Mouse (Mus musculus) forebrain, postnatal 0 days (tissue): ENCODE data around the gene Tinf2. TPM values are rescaled to one million over a fixed set of nuclear protein-coding genes. Genes with fewer than 3 reads are reported as not detected.

ENCODE experiments used
- ATAC-seq: fragments of 200-750 bp; cut with Nextera tagmentation; 2 replicates; pipeline ENCODE4 v1.8.0; 2017; ENCODE audit warnings: mild to moderate bottlenecking, moderate library complexity
- DNase-seq: peaks from one replicate; pipeline ENCODE4 v3.0.0-alpha.2; 2015
- H3K27ac ChIP-seq: fragments of 300-500 bp; sonication (generic); 2 replicates; pipeline ENCODE4 v1.5.1; 2014; ENCODE audit warnings: low read depth, mild to moderate bottlenecking, antibody characterized with exemption, low read length, moderate library complexity, mixed read lengths
- H3K27me3 ChIP-seq: fragments of 300-500 bp; sonication (generic); 2 replicates; pipeline ENCODE4 v1.6.1; 2014; ENCODE audit warnings: mild to moderate bottlenecking, low read length, mixed read lengths; ENCODE audit not compliant: insufficient read depth
- H3K36me3 ChIP-seq: fragments of 300-500 bp; sonication (generic); 2 replicates; pipeline ENCODE4 v1.6.1; 2014; ENCODE audit warnings: mild to moderate bottlenecking, moderate library complexity; ENCODE audit not compliant: insufficient read depth
- H3K4me1 ChIP-seq: fragments of 300-500 bp; sonication (generic); 2 replicates; pipeline ENCODE4 v1.6.1; 2014; ENCODE audit warnings: antibody characterized with exemption; ENCODE audit not compliant: insufficient read depth
- H3K4me2 ChIP-seq: fragments of 300-500 bp; sonication (generic); 2 replicates; pipeline ENCODE4 v1.6.1; 2014; ENCODE audit warnings: low read depth, mild to moderate bottlenecking, moderate library complexity
- H3K4me3 ChIP-seq: fragments of 300-500 bp; sonication (generic); 2 replicates; pipeline ENCODE4 v1.5.1; 2014; ENCODE audit warnings: low read depth, low read length, mixed read lengths
- H3K9ac ChIP-seq: fragments of 300-500 bp; sonication (generic); 2 replicates; pipeline ENCODE4 v1.6.1; 2014; ENCODE audit warnings: mild to moderate bottlenecking
- H3K9me3 ChIP-seq: fragments of 300-500 bp; sonication (generic); 2 replicates; pipeline ENCODE4 v1.6.1; 2016; ENCODE audit warnings: low read length
- CTCF ChIP-seq: sonication (generic); IDR thresholded peaks from 2 replicates; pipeline ENCODE4 v1.5.1; 2016; ENCODE audit warnings: antibody characterized with exemption, control low read depth, low read depth
- WGBS: fragments of 180-500 bp; shearing (Covaris S2); extraction: QIAGEN DNeasy Blood & Tissue Kit; methylation state at CpG from one replicate; pipeline ENCODE4 v1.1.7; 2014; 5-methylcytosine and 5-hydroxymethylcytosine counted together
- polyA plus RNA-seq: library from polyadenylated mRNA; unstranded; fragments of >200 nt; fragmentation: Nextera tagmentation; extraction: Ambion mirVana; gene quantifications from 2 replicates; pipeline ENCODE4 v1.2.1, GENCODE M21; 2015
- total RNA-seq: library from RNA; depleted of rRNA; stranded (reverse); fragments of >200 nt; gene quantifications from 2 replicates; pipeline ENCODE4 v1.2.3, GENCODE M21; 2014

Tinf2 gene
- total and polyA plus RNA-seq, 2 experiments from 2014 or later, result 21.5 to 26.3 TPM

DNA sequence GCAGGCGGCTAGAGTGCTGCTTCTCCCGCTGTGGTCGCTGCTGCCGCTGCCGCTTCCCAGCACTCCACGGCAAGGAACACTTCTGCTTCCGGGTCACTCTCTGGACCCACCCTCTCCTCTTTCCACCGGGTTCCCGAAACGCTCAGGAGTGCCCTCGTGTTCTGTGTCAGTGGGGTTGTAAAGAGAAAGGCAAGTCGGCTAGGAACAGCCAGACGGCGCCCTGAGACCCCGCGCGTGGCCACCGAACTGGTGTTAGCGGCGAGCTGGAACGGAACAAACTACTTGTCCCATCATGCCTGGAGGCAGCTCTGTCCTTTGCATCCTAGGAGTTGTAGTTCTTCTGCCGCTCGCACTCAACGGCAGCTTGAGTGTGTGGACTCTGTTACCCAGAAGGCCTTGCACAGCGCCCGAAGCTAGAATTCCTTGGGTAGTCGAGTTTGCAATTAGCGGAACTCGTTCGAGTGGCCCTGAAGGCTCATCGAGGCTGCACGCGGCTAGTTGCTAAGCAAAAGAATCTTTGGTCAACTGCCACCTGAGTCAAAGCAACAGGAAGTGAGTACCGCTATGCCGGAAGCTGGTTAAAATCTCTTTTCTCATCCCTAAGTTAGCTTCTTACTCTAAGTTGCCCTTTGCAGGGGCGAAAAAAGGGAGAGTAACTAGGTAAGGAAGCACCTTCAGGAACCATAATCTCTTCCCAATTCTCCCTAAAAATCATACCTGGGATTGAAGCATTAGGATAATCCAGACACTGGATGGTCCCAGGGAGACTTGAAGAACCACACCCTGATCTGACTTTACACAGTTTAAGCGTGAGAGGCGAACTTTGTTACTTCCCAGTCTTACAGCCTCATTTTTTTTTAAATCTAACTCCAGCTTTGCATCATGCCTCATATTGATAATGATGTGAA is 9.5 kb downstream of the Tinf2 start, which contains the start of the genes Gmpr2 and Nedd8:
Gmpr2 (plus strand) TSS at position 109 of the 908 bp plus-strand sequence.
Nedd8 (minus strand) TSS at position 292 of the 908 bp plus-strand sequence.
- H3K9ac ChIP-seq, result peak within 1 kb of the TSS; percentile 65
- DNase-seq (peak; percentile 95), ATAC-seq (peak; percentile 99)
- peak within 1 kb of the TSS; percentile 83 for H3K4me2 ChIP-seq
- no peaks in the 10 kb centered on the region for H3K9me3 ChIP-seq
- H3K27ac ChIP-seq, result peak within 1 kb of the TSS; percentile 89
- H3K36me3 ChIP-seq, result peaks cover 9% of the 10 kb centered on the region
- WGBS, result under 1% methylated on average over 38 of the region's 38 CpGs
- no peaks in the 10 kb centered on the region for H3K27me3 ChIP-seq
- TF ChIP-seq CTCF, result 0 out of 2 replicates have a peak, but pooled peaks have one; percentile 18
- H3K4me1 ChIP-seq, result peaks cover 16% of the 10 kb centered on the region
- H3K4me3 ChIP-seq, result peak within 1 kb of the TSS; percentile 85

DNA sequence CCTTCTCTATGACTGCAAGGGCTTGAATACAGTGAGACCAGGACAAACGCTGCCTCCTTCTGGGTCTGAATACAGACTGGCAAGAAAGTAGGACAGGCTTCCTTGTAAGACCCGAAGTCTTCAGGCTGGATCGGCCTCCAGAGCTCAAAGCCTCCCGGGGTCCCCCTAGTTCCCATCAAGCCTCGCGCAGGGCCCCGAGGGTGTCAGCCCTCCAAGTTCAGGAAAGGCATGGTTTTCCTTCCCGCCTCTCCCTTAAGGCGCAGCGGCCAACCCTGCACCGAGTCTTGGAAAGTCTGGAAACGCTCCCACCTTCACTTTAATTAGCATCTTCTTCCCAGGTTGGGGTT is 10.2 kb downstream of the Tinf2 start:
- Histone ChIP-seq H3K4me3 (peak overlapping the region; percentile 85), H3K4me2 (peak overlapping the region; percentile 83), H3K9ac (peak overlapping the region; percentile 65), H3K9me3 (no peaks in the 10 kb centered on the region), H3K36me3 (peaks cover 3% of the 10 kb centered on the region; the same call in 1 of the 2 replicates), H3K27me3 (no peaks in the 10 kb centered on the region), H3K4me1 (peaks cover 16% of the 10 kb centered on the region), H3K27ac (peak overlapping the region; percentile 89)
- ATAC-seq, result peak; percentile 58
- under 1% methylated on average over 12 of the region's 12 CpGs for WGBS
- no peak for DNase-seq
- TF ChIP-seq CTCF, result no peak; the same call in 1 of the 2 replicates

DNA sequence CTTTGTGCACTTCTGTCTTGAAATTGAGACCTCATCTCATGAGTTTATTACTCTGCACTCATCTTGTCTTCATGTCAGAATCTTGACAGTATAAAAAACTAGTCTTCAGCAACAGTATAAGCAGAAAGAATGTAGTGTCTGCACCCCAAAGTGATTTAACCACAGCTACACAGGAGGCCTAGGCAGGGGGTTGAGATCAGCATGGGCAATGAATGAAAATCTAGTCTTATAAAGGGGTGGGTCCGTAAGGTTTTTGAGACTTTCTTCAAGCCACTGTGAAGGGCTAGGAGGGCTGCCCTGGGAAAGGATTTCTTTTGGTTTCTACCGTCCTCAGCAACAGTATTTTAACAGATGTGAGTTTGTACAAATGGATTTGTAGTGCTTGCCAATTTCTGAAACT is 21.0 kb downstream of the Tinf2 start:
- peak overlapping the region; percentile 60; the same call in 1 of the 2 replicates for H3K4me3 ChIP-seq
- no peaks in the 10 kb centered on the region for H3K9me3 ChIP-seq
- peak overlapping the region; percentile 59; the same call in 1 of the 2 replicates for H3K4me2 ChIP-seq
- H3K9ac ChIP-seq, result peak overlapping the region; percentile 59; the same call in 1 of the 2 replicates
- peaks cover 25% of the 10 kb centered on the region for H3K36me3 ChIP-seq
- 0 out of 2 replicates have a peak, but pooled peaks cover 2% of the 10 kb centered on the region for H3K4me1 ChIP-seq
- H3K27ac ChIP-seq, result no peak overlapping the region
- H3K27me3 ChIP-seq, result no peaks in the 10 kb centered on the region
- no peak for DNase-seq
- WGBS, result 20% methylated on average over 2 of the region's 2 CpGs
- TF ChIP-seq CTCF, result no peak
- no peak for ATAC-seq

DNA sequence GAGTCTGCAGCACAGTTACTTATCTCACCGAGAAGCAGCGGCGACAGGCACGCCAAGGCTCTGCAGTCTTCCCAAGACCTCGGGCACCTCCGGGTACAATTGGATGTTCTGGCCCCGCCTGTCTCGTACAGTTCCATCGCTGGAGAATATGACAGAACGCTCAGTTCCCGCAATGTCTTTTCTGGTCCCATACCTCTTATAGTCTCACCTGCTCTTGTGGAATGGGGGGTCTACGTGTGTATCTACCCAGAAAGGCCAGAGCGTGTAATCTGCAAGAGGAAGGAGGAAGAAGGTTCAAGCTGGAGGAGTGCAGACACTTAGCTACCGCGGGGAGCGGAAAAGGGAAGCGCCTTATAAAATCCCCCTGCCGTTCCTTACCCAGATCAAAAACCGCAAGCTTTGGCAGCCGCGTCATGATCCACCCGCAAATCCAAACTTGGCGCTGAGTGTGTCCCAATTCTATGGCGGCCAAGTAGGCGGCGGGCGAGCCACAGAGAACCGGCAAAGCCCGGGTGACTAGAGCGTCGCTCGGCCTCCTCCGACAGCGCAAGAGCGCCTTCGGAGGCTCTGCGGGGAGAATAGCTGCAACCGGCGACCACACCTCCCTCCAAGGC is 21.6 kb downstream of the Tinf2 start, which contains the start of gene Mdp1:
Mdp1 (minus strand) TSS at position 549 of the 614 bp plus-strand sequence.
- H3K4me1 ChIP-seq, result 0 out of 2 replicates have a peak, but pooled peaks cover 2% of the 10 kb centered on the region
- peak within 1 kb of the TSS; percentile 59 for H3K9ac ChIP-seq
- H3K27ac ChIP-seq, result peak within 1 kb of the TSS; percentile 83
- peak within 1 kb of the TSS; percentile 59 for H3K4me2 ChIP-seq
- peak; percentile 62 for TF ChIP-seq CTCF
- ATAC-seq (peak; percentile 99), DNase-seq (peak; percentile 92)
- H3K27me3 ChIP-seq, result no peaks in the 10 kb centered on the region
- 2% methylated on average over 39 of the region's 39 CpGs for WGBS
- peak within 1 kb of the TSS; percentile 60 for H3K4me3 ChIP-seq
- peaks cover 25% of the 10 kb centered on the region for H3K36me3 ChIP-seq
- H3K9me3 ChIP-seq, result no peaks in the 10 kb centered on the region

DNA sequence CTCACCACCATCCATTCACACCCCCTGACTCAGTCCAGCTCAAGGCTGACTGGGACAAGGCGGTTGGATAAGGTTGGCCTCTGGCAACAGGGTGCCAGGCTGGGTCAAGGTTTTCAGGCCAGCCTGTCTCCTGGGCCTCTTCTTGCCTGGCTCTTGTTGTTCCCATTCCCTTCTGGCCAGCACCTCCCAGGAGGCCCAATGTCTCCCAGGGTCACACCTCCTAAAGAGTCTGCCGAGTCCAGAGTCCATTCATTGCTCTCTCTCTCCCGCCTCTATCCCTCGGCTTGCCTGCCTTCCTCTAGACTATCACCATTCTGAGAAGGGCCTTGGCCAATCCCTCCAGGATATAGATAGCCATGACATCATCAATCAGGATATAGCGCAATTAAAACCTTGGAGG is 23.6 kb downstream of the Tinf2 start:
- Histone ChIP-seq H3K4me3 (no peak overlapping the region), H3K27ac (no peak overlapping the region), H3K4me2 (no peak overlapping the region), H3K9me3 (no peaks in the 10 kb centered on the region), H3K9ac (no peak overlapping the region), H3K4me1 (0 out of 2 replicates have a peak, but pooled peaks cover 2% of the 10 kb centered on the region), H3K27me3 (no peaks in the 10 kb centered on the region), H3K36me3 (peaks cover 16% of the 10 kb centered on the region)
- no peak for TF ChIP-seq CTCF
- DNase-seq (no peak), ATAC-seq (no peak)
- 94% methylated on average over 5 of the region's 5 CpGs for WGBS

DNA sequence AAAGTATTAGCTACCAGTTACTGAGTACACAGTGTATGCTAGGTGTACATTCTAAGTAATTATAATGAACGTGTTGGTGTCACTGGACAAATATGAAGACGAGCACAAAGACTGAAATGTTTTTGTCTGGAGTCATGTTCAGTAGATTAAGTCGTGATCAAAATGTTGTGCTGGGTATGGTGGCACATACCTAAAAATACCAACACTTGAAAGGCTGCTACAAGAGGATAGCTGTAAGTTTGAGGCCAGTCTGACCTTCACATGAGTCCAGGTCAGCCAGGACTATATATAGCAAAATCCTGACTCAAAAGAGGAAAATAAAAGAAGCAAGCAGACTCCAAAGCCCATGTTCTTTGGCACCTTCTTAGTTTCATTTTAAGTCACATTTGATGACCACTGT is 24.7 kb downstream of the Tinf2 start:
- H3K9me3 ChIP-seq, result no peaks in the 10 kb centered on the region
- no peaks in the 10 kb centered on the region for H3K27me3 ChIP-seq
- peaks cover 11% of the 10 kb centered on the region; the same call in 1 of the 2 replicates for H3K36me3 ChIP-seq
- H3K4me3 ChIP-seq, result no peak overlapping the region
- no peak for TF ChIP-seq CTCF
- H3K9ac ChIP-seq, result no peak overlapping the region
- H3K27ac ChIP-seq, result no peak overlapping the region
- 0 out of 2 replicates have a peak, but pooled peaks cover 2% of the 10 kb centered on the region for H3K4me1 ChIP-seq
- no peak for ATAC-seq
- H3K4me2 ChIP-seq, result no peak overlapping the region
- DNase-seq, result no peak
- 89% methylated on average over 3 of the region's 3 CpGs for WGBS
